Mouse (Mus musculus) large intestine, adult 2 months (tissue): Measurements from ENCODE around the gene Def6. TPM values are rescaled to one million over a fixed set of nuclear protein-coding genes. Genes with fewer than 3 reads are reported as not detected.

Experiments used
- DNase-seq: peaks from one replicate; pipeline ENCODE4 v3.0.0-alpha.2; 2012; ENCODE audit warnings: low read depth, low spot score
- WGBS: fragments of 180-500 bp; shearing (Covaris S2); methylation state at CpG from one replicate; pipeline ENCODE4 v1.1.7; 2018; 5-methylcytosine and 5-hydroxymethylcytosine counted together
- polyA plus RNA-seq: library from polyadenylated mRNA; depleted of rRNA; stranded (reverse); fragments of >200 nt; gene quantifications from 2 replicates; pipeline ENCODE4 v1.2.3, GENCODE M21; 2012

Def6 gene
- polyA plus RNA-seq, 1 experiment, result 5.9 TPM

- DNase-seq, result no peak
- WGBS, result 39% methylated on average over 7 of the region's 7 CpGs
Measured at GRCm38 (mm10) chr17:28235982-28236635, 28.5 kb downstream of the Def6 start.

GRCm38 (mm10) chr17:28236636-28237015 is 29.0 kb downstream of the Def6 start:
- 44% methylated on average over 4 of the region's 4 CpGs for WGBS
- DNase-seq, result no peak

DNA sequence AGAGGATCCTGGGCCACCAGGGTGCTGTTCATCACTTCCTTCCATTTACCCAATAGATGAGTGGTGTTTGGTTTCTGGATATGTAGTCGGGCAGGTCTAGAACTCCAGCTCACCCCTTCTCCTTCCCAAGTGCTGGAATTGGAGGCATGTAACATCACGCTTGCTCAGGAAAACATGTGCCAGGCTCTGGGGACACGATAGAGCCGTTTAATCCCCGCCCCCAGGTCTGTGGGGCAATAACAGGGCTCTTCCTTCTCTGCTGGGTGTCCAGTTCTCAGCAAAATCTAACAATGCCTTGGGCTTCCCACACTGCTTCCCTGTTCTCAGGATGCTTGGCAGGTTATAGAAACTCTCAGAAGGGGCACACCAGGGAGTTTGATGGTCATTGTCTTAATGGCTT is 29.8 kb downstream of the Def6 start:
- no peak for DNase-seq
- WGBS, result 55% methylated on average over 5 of the region's 5 CpGs

GRCm38 (mm10) chr17:28237874-28238273 is 30.3 kb downstream of the Def6 start:
- WGBS, result 79% methylated on average over 6 of the region's 6 CpGs
- DNase-seq, result no peak

- no peak for DNase-seq
- 86% methylated on average over 5 of the region's 5 CpGs for WGBS
Measured at GRCm38 (mm10) chr17:28240846-28241245, 33.3 kb downstream of the Def6 start.

DNA sequence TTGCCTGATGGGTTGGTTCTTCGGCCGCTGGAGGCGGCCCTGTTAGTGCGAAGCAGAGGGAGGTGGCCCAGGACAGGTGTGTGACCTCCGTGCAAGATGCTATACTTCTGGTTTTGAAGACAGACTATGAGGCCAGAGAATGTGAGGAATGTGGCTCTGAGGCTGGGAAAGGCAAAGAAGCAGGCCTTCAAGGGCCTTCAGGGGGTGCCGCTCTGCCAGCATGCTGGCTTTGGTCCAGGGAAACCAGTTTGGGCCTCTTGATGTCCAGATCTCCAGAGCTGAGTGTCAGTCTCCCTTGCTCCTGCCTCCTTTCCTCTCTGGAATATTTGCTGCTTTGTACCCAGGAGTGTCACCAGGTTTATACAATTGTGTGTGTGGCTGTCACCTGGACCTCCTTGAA is 34.7 kb downstream of the Def6 start:
- DNase-seq, result no peak
- 82% methylated on average over 6 of the region's 6 CpGs for WGBS

GRCm38 (mm10) chr17:28244214-28244613 is 36.6 kb downstream of the Def6 start:
- DNase-seq, result no peak
- 81% methylated on average over 6 of the region's 6 CpGs for WGBS

DNA sequence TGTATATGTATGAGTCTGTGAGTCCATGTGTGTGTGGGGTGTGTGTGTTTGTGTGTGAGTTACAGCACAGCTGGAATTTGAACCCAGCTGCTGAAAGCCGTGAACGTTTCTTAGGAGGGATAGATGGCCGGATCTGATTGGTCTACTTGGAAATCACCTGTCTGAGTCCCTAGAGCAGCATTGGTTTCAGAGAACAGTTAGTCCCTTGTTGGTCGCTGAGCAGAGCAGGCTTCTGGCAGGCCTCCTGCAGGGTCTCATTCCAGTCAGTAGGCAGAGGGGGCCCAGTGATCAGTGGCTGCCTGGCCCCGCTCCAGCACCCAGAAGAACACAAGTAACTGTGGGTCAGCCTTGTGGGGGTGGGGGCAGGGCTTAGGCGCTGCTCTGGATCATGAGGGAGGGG is 37.1 kb downstream of the Def6 start:
- 51% methylated on average over 6 of the region's 6 CpGs for WGBS
- no peak for DNase-seq

- WGBS, result 69% methylated on average over 11 of the region's 11 CpGs
- no peak for DNase-seq
Measured at GRCm38 (mm10) chr17:28246640-28247039, 39.1 kb downstream of the Def6 start.

DNA sequence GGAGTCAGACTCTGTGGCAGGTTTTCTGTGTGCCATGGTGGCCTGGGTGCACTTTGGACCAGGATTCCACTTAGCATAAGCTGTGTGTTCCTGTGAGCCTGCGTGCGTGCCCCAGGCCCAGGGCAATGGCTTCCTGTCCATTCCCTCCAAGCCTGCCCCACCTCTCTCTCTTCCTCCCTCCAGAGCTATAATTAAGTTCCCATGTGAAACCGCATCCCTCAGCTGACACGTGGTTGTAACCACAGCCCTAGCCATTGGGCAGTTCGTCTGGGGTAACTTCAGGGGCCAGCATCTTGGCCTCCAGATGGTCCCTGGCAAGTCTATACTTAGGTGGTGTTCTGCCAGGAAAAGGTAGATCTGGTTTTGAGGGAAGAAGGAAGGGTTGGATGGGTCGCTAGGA is 40.0 kb downstream of the Def6 start:
- WGBS, result 50% methylated on average over 6 of the region's 6 CpGs
- DNase-seq, result no peak

DNA sequence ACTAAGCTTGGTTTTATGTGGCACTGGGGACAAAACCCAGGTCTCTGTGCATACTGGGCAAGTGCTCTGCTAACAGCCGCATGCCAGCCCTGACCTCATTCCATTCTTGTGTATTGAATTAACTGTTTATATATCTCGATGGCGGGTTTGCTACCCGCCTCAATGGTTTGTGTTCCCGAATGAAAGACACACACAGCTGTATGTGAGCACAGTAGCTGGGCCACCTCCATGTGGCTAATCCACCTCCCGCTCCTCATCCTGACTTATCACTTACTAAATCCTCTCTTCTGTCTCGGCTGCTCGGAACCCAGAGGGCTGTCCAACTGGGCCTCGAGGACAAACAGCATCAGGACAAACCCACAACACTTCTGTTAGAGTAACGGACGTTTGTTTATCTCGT is 41.5 kb downstream of the Def6 start:
- DNase-seq, result no peak
- WGBS, result 65% methylated on average over 12 of the region's 12 CpGs

- DNase-seq, result no peak
- WGBS, result 64% methylated on average over 12 of the region's 12 CpGs
Measured at GRCm38 (mm10) chr17:28251579-28252280, 44.2 kb downstream of the Def6 start.

- no peak for DNase-seq
- WGBS, result 65% methylated on average over 5 of the region's 5 CpGs
Measured at GRCm38 (mm10) chr17:28252281-28252648, 44.7 kb downstream of the Def6 start.

GRCm38 (mm10) chr17:28253216-28253615 is 45.6 kb downstream of the Def6 start:
- WGBS, result 17% methylated on average over 7 of the region's 7 CpGs
- no peak for DNase-seq

- WGBS, result 83% methylated on average over 4 of the region's 4 CpGs
Measured at GRCm38 (mm10) chr17:28254804-28255203, 47.2 kb downstream of the Def6 start.

GRCm38 (mm10) chr17:28255651-28256050 is 48.1 kb downstream of the Def6 start:
- no peak for DNase-seq
- WGBS, result 68% methylated on average over 5 of the region's 5 CpGs

More at GRCm38 (mm10) chr17:28254804-28255203, 47.2 kb downstream of the Def6 start:
- no peak for DNase-seq

DNA sequence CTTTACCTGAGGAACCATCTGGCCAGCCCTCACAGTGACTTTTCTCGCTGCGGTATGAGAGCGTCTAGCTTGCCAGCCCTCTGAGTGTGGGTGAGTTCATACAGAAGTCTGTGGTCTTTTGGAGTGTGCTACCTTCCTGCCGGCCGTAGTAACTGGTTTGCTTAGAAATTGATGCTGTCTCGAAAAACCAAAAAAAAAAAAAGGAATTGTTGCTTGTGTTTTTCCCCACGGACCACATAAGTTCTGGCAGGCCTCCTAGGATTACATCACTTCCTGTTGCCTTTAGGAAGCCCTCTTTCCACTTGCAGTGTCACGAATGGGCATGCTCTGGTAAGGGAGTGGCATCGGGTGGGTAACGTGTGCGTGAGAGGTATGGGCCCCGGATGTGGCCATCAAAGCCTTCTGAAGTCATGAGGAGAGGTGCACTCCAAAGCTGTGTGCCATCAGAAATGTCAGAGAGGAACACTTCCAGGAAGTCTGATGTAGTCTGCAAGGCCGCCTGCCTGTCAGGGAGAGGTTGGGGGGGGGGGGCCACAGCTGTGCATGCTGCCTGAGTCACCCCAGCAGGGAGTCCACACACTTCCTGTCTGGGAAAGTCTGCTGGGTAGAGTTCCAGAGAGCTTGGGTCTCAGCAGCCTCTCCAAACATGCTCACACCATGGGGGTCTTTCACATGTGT is 49.2 kb downstream of the Def6 start:
- DNase-seq, result no peak
- 45% methylated on average over 13 of the region's 13 CpGs for WGBS

GRCm38 (mm10) chr17:28258325-28258724 is 50.7 kb downstream of the Def6 start:
- DNase-seq, result no peak
- WGBS, result 92% methylated on average over 9 of the region's 9 CpGs

DNA sequence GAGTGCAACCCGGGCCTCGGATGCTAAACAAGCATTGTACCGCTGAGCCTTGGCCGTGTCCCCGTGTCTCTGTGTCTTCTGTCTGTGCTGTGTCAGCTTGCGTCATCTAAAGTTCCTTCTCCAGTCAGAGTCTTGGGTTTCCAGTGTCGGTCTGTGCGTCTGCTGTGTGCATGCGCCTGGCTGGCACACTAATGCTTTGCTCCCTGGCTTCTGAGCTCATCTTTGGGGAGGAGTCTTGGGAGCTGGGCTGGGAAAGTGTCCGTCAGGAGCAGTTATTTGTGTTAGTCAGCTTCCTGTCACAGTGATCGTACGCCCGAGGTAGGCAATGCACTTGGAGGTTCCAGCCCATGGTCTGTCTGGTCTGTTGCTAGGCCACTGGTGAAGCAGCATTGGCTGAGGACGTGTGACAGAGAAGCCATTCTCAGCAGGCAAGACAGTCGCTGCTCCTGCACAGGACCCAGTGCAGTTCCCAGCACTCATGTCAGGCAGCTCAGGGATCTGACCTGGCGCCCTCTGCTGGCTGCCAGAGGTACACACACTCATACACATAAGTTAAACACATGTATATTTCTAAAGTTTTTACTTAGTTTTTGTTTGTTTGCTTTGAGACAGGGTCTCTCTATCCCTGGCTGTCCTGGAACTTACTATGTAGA is 52.4 kb downstream of the Def6 start:
- no peak for DNase-seq
- 81% methylated on average over 16 of the region's 16 CpGs for WGBS

DNA sequence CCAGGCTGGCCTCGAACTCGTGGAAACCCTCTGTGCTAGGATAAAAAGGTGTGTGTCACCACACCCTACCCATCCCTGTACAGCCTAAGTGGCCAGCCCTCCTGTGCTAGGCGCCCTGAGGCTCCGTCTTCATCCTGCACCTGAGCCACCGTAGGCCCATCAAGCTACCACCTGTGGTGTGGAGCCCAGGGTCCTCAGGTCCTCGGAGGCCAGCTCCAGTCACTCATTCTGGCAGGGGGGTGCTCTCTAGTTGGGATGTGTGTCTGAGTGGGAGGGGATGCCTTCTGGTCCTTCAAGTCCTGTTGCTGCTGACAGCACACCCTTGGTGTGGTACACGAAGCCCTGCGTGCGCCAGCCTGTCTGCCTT is 52.9 kb downstream of the Def6 start:
- no peak for DNase-seq
- 93% methylated on average over 9 of the region's 9 CpGs for WGBS

- no peak for DNase-seq
- 79% methylated on average over 11 of the region's 11 CpGs for WGBS
Measured at GRCm38 (mm10) chr17:28261795-28262194, 54.2 kb downstream of the Def6 start.
